Comparison of ENCODE assay signal across 12 mouse cellular contexts in the genomic region with DNA sequence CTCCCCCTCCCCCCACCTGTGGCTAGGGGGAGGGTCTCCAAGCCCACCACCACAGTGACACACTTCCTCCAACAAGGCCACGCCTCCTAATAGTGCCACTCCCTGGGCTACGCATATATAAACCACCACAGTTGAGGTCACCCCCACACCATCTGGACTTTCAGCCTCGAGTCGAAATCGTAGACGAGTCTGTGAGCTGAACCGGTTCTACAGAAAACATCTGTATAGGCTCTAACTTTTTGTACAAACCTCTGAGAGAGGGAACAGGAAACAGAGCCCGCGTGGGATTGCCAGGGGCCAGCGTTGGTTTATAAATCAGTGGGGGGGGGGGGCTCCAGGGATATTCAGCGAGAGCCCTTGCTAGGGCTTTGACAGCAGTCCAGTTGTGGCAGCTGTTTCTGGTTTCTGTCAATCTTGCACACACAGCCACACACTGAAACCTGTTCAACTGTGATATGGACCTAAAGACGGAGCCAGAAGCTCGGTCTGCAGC.
DNase-seq lines count a peak whose midpoint lies in the region; ATAC-seq and TF ChIP-seq lines count a peak whose summit lies in the region.
"Had no signal": no experiment of that assay in that cellular context is flagged by ENCODE, and none has a peak within 500 bp of the region (broad histone marks: within the 10 kb centered on the region; RNA-seq: fewer than 3 reads in every experiment).

No protein-coding gene starts in this region.

- peak; percentile 68 for ATAC-seq in kidney, postnatal 0 days (replicated peaks; ENCODE audit: low FRiP score, low read depth)
- peak; percentile 71; the same call in 1 of the 2 replicates for ATAC-seq in embryonic facial prominence, embryonic 12.5 days (ENCODE audit: insufficient number of reproducible peaks, insufficient read depth, low FRiP score, low TSS enrichment)
- ATAC-seq in limb, embryonic 12.5 days (ENCODE audit: insufficient number of reproducible peaks, insufficient read depth, low FRiP score, low TSS enrichment, low read depth) = peak; percentile 81

- H3K9ac ChIP-seq in kidney, postnatal 0 days (ENCODE audit: low read depth, low read length) = no peak overlapping the region
- H3K9ac ChIP-seq in embryonic facial prominence, embryonic 12.5 days = no peak overlapping the region
- H3K9ac ChIP-seq in limb, embryonic 12.5 days (replicated peaks) = no peak overlapping the region

- peak overlapping the region; percentile 33; the same call in 1 of the 2 replicates for H3K4me2 ChIP-seq in kidney, postnatal 0 days (ENCODE audit: low read length)
- H3K4me2 ChIP-seq in embryonic facial prominence, embryonic 12.5 days (replicated peaks) = peak overlapping the region; percentile 26
- peak overlapping the region; percentile 47 for H3K4me2 ChIP-seq in limb, embryonic 12.5 days

- DNase-seq in kidney, postnatal 0 days (ENCODE audit: low spot score) = peak; percentile 91
- DNase-seq in kidney, adult 8-10 months = no peak
- peak; percentile 52 for DNase-seq in embryo, embryonic 10 days (ENCODE audit: low spot score)
- DNase-seq in layer of hippocampus, postnatal 25 days (ENCODE audit: extremely low spot score in 1 of 2, low spot score in 1 of 2) = no peak
- DNase-seq in frontal cortex, adult 2 months (ENCODE audit: extremely low spot score in 1 of 2, low spot score in 1 of 2) = no peak
- DNase-seq: adrenal gland, adult 8-10 months; cerebellum, adult 11 months; gastrocnemius, postnatal 25 days; lung, postnatal 36 days; thymus, postnatal 14 days had no signal

- H3K36me3 ChIP-seq in kidney, postnatal 0 days (ENCODE audit: insufficient read depth, low read length) = 0 out of 2 replicates have a peak, but pooled peaks cover 3% of the 10 kb centered on the region
- H3K36me3 ChIP-seq in embryonic facial prominence, embryonic 12.5 days = no peaks in the 10 kb centered on the region
- H3K36me3 ChIP-seq in limb, embryonic 12.5 days = no peaks in the 10 kb centered on the region

- no peaks in the 10 kb centered on the region for H3K27me3 ChIP-seq in kidney, postnatal 0 days (ENCODE audit: insufficient read depth, low read length)
- H3K27me3 ChIP-seq in embryonic facial prominence, embryonic 12.5 days = no peaks in the 10 kb centered on the region
- H3K27me3 ChIP-seq in limb, embryonic 12.5 days = peaks cover 14% of the 10 kb centered on the region

- H3K9me3 ChIP-seq in kidney, postnatal 0 days (replicated peaks; ENCODE audit: low read length) = no peaks in the 10 kb centered on the region
- no peaks in the 10 kb centered on the region for H3K9me3 ChIP-seq in embryonic facial prominence, embryonic 12.5 days
- H3K9me3 ChIP-seq in limb, embryonic 12.5 days = no peaks in the 10 kb centered on the region

- no peak overlapping the region for H3K4me3 ChIP-seq in kidney, postnatal 0 days (replicated peaks; ENCODE audit: low read depth, low read length)
- no peak overlapping the region for H3K4me3 ChIP-seq in embryonic facial prominence, embryonic 12.5 days
- H3K4me3 ChIP-seq in limb, embryonic 12.5 days (replicated peaks) = no peak overlapping the region

- H3K27ac ChIP-seq in kidney, postnatal 0 days = 0 out of 2 replicates have a peak overlapping the region, but pooled peaks have one; percentile 8
- peak overlapping the region; percentile 76 for H3K27ac ChIP-seq in embryonic facial prominence, embryonic 12.5 days
- H3K27ac ChIP-seq in limb, embryonic 12.5 days = peak overlapping the region; percentile 80

- TF ChIP-seq CTCF in kidney, postnatal 0 days (IDR thresholded peaks at IDR 0.05; ENCODE audit: low read depth) = no peak

- 9% methylated on average over 13 of the region's 13 CpGs for WGBS in kidney, postnatal 0 days
- WGBS in embryonic facial prominence, embryonic 12.5 days = 17% methylated on average over 13 of the region's 13 CpGs
- 5% methylated on average over 13 of the region's 13 CpGs for WGBS in limb, embryonic 12.5 days

- peaks cover 10% of the 10 kb centered on the region for H3K4me1 ChIP-seq in kidney, postnatal 0 days (replicated peaks; ENCODE audit: insufficient read depth, low read length)
- H3K4me1 ChIP-seq in embryonic facial prominence, embryonic 12.5 days = peaks cover 30% of the 10 kb centered on the region
- peaks cover 44% of the 10 kb centered on the region for H3K4me1 ChIP-seq in limb, embryonic 12.5 days (replicated peaks)

Comparison
In these comparisons a context has a peak if more than half of its experiments do, and no peak if none do; other contexts are left out.
1. DNase-seq: peak in kidney, postnatal 0 days (single experiment) and embryo, embryonic 10 days (single experiment); none in kidney, adult 8-10 months (0 of 2), layer of hippocampus, postnatal 25 days (0 of 2) and frontal cortex, adult 2 months (0 of 2).
2. H3K27ac ChIP-seq: peak in every context shown above with its lines; median percentile 80 in limb, embryonic 12.5 days; 76 in embryonic facial prominence, embryonic 12.5 days; 8 in kidney, postnatal 0 days.
3. Peak in every context shown above with its lines, with median percentiles within 50 percentile points of each other: ATAC-seq and H3K4me2 ChIP-seq.